11 mouse cellular contexts compared by ENCODE assay signal in the genomic region with DNA sequence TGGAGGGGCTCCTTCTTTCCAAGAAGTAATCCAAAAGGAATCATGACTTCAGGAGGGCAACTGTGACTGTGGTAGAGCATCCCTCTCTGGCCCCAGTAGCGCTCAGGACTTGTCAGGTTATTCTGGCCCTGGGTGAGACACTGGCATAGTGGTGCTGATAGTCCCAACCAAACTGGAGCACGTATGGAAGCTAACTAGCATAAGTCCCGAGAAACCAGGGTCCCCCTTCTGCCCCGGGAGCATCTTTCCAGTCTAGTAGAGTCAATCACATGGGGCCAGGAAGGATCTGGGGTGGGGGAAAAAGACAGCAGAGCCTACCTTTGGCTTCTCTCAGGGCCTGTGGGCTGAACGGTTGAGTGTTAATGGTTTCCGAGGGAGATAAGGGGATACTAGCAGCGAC. TPM values are rescaled to one million over a fixed set of nuclear protein-coding genes. Genes with fewer than 3 reads are reported as not detected.
A peak's percentile ranks its signal among the peaks of the same experiment; 100 is the strongest.
DNase-seq lines count a peak whose midpoint lies in the region; ATAC-seq and TF ChIP-seq lines count a peak whose summit lies in the region.
"Had no signal": no experiment of that assay in that cellular context is flagged by ENCODE, and none has a peak within 500 bp of the region (broad histone marks: within the 10 kb centered on the region; RNA-seq: fewer than 3 reads in every experiment).

No protein-coding gene starts in this region.

- no peak overlapping the region for H3K9ac ChIP-seq in liver, embryonic 11.5 days (ENCODE audit: low read depth, low read length)
- no peak overlapping the region for H3K9ac ChIP-seq in forebrain, postnatal 0 days
- 0 out of 2 replicates have a peak overlapping the region, but pooled peaks have one; percentile 78 for H3K9ac ChIP-seq in limb, embryonic 15.5 days
- H3K9ac ChIP-seq in stomach, embryonic 16.5 days (ENCODE audit: low read length), result peak overlapping the region; percentile 90; the same call in 1 of the 2 replicates
- H3K9ac ChIP-seq: liver, embryonic 14.5 days had no signal

- 48% methylated on average over 7 of the region's 7 CpGs for WGBS in liver, embryonic 11.5 days
- 76% methylated on average over 7 of the region's 7 CpGs for WGBS in forebrain, postnatal 0 days
- 62% methylated on average over 7 of the region's 7 CpGs for WGBS in limb, embryonic 15.5 days
- WGBS in stomach, embryonic 16.5 days, result 58% methylated on average over 7 of the region's 7 CpGs

- H3K36me3 ChIP-seq in liver, embryonic 11.5 days (ENCODE audit: control insufficient read depth, insufficient read depth, low read length), result no peaks in the 10 kb centered on the region
- H3K36me3 ChIP-seq in forebrain, postnatal 0 days (ENCODE audit: insufficient read depth), result no peaks in the 10 kb centered on the region
- H3K36me3 ChIP-seq in limb, embryonic 15.5 days, result no peaks in the 10 kb centered on the region
- H3K36me3 ChIP-seq in stomach, embryonic 16.5 days (ENCODE audit: control insufficient read depth, insufficient read depth, low read length), result no peaks in the 10 kb centered on the region

- no peak for TF ChIP-seq CTCF in forebrain, postnatal 0 days (IDR thresholded peaks at IDR 0.05; ENCODE audit: low read depth)

- ATAC-seq in liver, embryonic 11.5 days (replicated peaks; ENCODE audit: low FRiP score), result no peak
- ATAC-seq in forebrain, postnatal 0 days, result no peak
- ATAC-seq in limb, embryonic 15.5 days (ENCODE audit: insufficient number of reproducible peaks, low FRiP score, low TSS enrichment, low read depth), result no peak
- ATAC-seq in stomach, embryonic 16.5 days (ENCODE audit: insufficient read depth, low FRiP score), result no peak

- H3K4me1 ChIP-seq in liver, embryonic 11.5 days (replicated peaks; ENCODE audit: control insufficient read depth, insufficient read depth, low read length), result no peaks in the 10 kb centered on the region
- H3K4me1 ChIP-seq in forebrain, postnatal 0 days (ENCODE audit: insufficient read depth), result peaks cover 9% of the 10 kb centered on the region; the same call in 1 of the 2 replicates
- peaks cover 20% of the 10 kb centered on the region for H3K4me1 ChIP-seq in limb, embryonic 15.5 days
- peaks cover 13% of the 10 kb centered on the region for H3K4me1 ChIP-seq in stomach, embryonic 16.5 days (ENCODE audit: control insufficient read depth, insufficient read depth, low read length)

- no peaks in the 10 kb centered on the region for H3K9me3 ChIP-seq in liver, embryonic 11.5 days (ENCODE audit: control insufficient read depth, low read length)
- no peaks in the 10 kb centered on the region for H3K9me3 ChIP-seq in forebrain, postnatal 0 days (ENCODE audit: low read length)
- H3K9me3 ChIP-seq in limb, embryonic 15.5 days, result no peaks in the 10 kb centered on the region
- H3K9me3 ChIP-seq in stomach, embryonic 16.5 days (replicated peaks; ENCODE audit: control insufficient read depth, low read length), result no peaks in the 10 kb centered on the region

- no peak for DNase-seq in liver, embryonic 11.5 days (ENCODE audit: low spot score)
- DNase-seq in liver, result no peak
- no peak for DNase-seq in forebrain, postnatal 0 days
- no peak for DNase-seq in embryo, embryonic 11 days
- no peak for DNase-seq in testis, postnatal 14 days (ENCODE audit: low spot score)
- DNase-seq in cerebellum, adult 8-10 months, result no peak
- DNase-seq: cerebellum, adult 2 months; kidney, postnatal 36 days had no signal

- no peak overlapping the region for H3K4me3 ChIP-seq in liver, embryonic 11.5 days (ENCODE audit: low read depth, low read length)
- H3K4me3 ChIP-seq in forebrain, postnatal 0 days (ENCODE audit: low read depth, low read length), result peak overlapping the region; percentile 71
- H3K4me3 ChIP-seq in limb, embryonic 15.5 days, result peak overlapping the region; percentile 59
- no peak overlapping the region; the same call in 1 of the 2 replicates for H3K4me3 ChIP-seq in stomach, embryonic 16.5 days (replicated peaks; ENCODE audit: low read length)

- no peak overlapping the region for H3K27ac ChIP-seq in liver, embryonic 11.5 days (ENCODE audit: low read depth, low read length)
- no peak overlapping the region for H3K27ac ChIP-seq in forebrain, postnatal 0 days (ENCODE audit: low read depth, low read length)
- no peak overlapping the region for H3K27ac ChIP-seq in limb, embryonic 15.5 days
- no peak overlapping the region for H3K27ac ChIP-seq in stomach, embryonic 16.5 days (ENCODE audit: low read length)
- H3K27ac ChIP-seq: liver, embryonic 14.5 days had no signal

- H3K27me3 ChIP-seq in liver, embryonic 11.5 days (replicated peaks; ENCODE audit: control insufficient read depth, insufficient read depth, low read length), result peaks cover 12% of the 10 kb centered on the region
- H3K27me3 ChIP-seq in forebrain, postnatal 0 days (ENCODE audit: insufficient read depth, low read length), result no peaks in the 10 kb centered on the region
- no peaks in the 10 kb centered on the region for H3K27me3 ChIP-seq in limb, embryonic 15.5 days
- no peaks in the 10 kb centered on the region for H3K27me3 ChIP-seq in stomach, embryonic 16.5 days (ENCODE audit: control insufficient read depth, insufficient read depth, low read length)

- peak overlapping the region; percentile 77 for H3K4me2 ChIP-seq in liver, embryonic 11.5 days
- peak overlapping the region; percentile 90 for H3K4me2 ChIP-seq in forebrain, postnatal 0 days (ENCODE audit: low read depth)
- H3K4me2 ChIP-seq in limb, embryonic 15.5 days, result peak overlapping the region; percentile 92
- H3K4me2 ChIP-seq in stomach, embryonic 16.5 days (ENCODE audit: low read depth, low read length), result peak overlapping the region; percentile 92; the same call in 1 of the 2 replicates

RNA-seq across cellular contexts. Expression of a gene that starts 0.7 kb away (rescaled TPM):
- polyA plus RNA-seq in liver, embryonic 11.5 days (2014; fragmentation: Nextera tagmentation; extraction: Ambion mirVana), result 2.2 and 3.2 TPM in 2 replicates
- total RNA-seq in forebrain, postnatal 0 days (2014; rRNA removed), result 50.2 and 61.2 TPM in 2 replicates
- 20.8 and 25.9 TPM in 2 replicates for polyA plus RNA-seq in forebrain, postnatal 0 days (2015; fragmentation: Nextera tagmentation; extraction: Ambion mirVana)
- 10.2 and 10.9 TPM in 2 replicates for polyA plus RNA-seq in limb, embryonic 15.5 days (2015; fragmentation: Nextera tagmentation; extraction: Ambion mirVana)
- polyA plus RNA-seq in stomach, embryonic 16.5 days (2015; fragmentation: Nextera tagmentation; extraction: Ambion mirVana), result 4.5 and 6.9 TPM in 2 replicates

Comparison
In these comparisons a context has a peak if more than half of its experiments do, and no peak if none do; other contexts are left out.
1. H3K4me3 ChIP-seq: peak in forebrain, postnatal 0 days (single experiment) and limb, embryonic 15.5 days (single experiment); none in liver, embryonic 11.5 days (single experiment) and stomach, embryonic 16.5 days (single experiment).
2. H3K9ac ChIP-seq: peak in limb, embryonic 15.5 days (single experiment) and stomach, embryonic 16.5 days (single experiment); none in liver, embryonic 11.5 days (single experiment) and forebrain, postnatal 0 days (single experiment).
3. Peak in every context shown above with its lines, with median percentiles within 50 percentile points of each other: H3K4me2 ChIP-seq.